ENCODE assay signal across 47 mouse cellular contexts in genomic region chr6:95296025-95296424, GRCm38 (mm10). TPM values are rescaled to one million over a fixed set of nuclear protein-coding genes. Genes with fewer than 3 reads are reported as not detected.
"Had no signal": no experiment of that assay in that cellular context is flagged by ENCODE, and none has a peak within 500 bp of the region (broad histone marks: within the 10 kb centered on the region; RNA-seq: fewer than 3 reads in every experiment).

No protein-coding gene starts in this region.

- H3K27me3 ChIP-seq: limb, embryonic 12.5 days; limb, embryonic 13.5 days; limb, embryonic 15.5 days; liver, embryonic 12.5 days; liver, embryonic 13.5 days; liver, embryonic 15.5 days; lung, embryonic 15.5 days; megakaryocyte, embryonic 14.5 days; midbrain, embryonic 12.5 days; midbrain, embryonic 13.5 days; midbrain, embryonic 15.5 days; neural tube, embryonic 12.5 days; neural tube, embryonic 13.5 days had no signal

- H3K9ac ChIP-seq: limb, embryonic 12.5 days; limb, embryonic 13.5 days; limb, embryonic 15.5 days; liver, embryonic 12.5 days; liver, embryonic 13.5 days; liver, embryonic 14.5 days; liver, embryonic 15.5 days; liver, postnatal 0 days; lung, embryonic 14.5 days; lung, embryonic 15.5 days; midbrain, embryonic 12.5 days; midbrain, embryonic 13.5 days; midbrain, embryonic 15.5 days; neural tube, embryonic 12.5 days; neural tube, embryonic 13.5 days had no signal

- H3K4me2 ChIP-seq: limb, embryonic 12.5 days; limb, embryonic 13.5 days; limb, embryonic 15.5 days; liver, embryonic 11.5 days; liver, embryonic 12.5 days; liver, embryonic 13.5 days; liver, embryonic 15.5 days; lung, embryonic 14.5 days; lung, embryonic 15.5 days; midbrain, embryonic 11.5 days; midbrain, embryonic 12.5 days; midbrain, embryonic 13.5 days; midbrain, embryonic 15.5 days; neural tube, embryonic 12.5 days; neural tube, embryonic 13.5 days had no signal

- H3K36me3 ChIP-seq: limb, embryonic 10.5 days; limb, embryonic 12.5 days; limb, embryonic 13.5 days; limb, embryonic 15.5 days; liver, embryonic 12.5 days; liver, embryonic 13.5 days; liver, embryonic 15.5 days; lung, embryonic 15.5 days; midbrain, embryonic 10.5 days; midbrain, embryonic 12.5 days; midbrain, embryonic 13.5 days; midbrain, embryonic 15.5 days; neural tube, embryonic 12.5 days; neural tube, embryonic 13.5 days had no signal

- DNase-seq: left cerebral cortex, postnatal 4 days; liver; liver, embryonic 13.5 days; liver, postnatal 0 days; lung, adult 18-20 months; lung, adult 2 months; lung, embryonic 14.5 days; lung, postnatal 10 days; lung, postnatal 14 days; lung, postnatal 36 days; lung, postnatal 4 days; midbrain, embryonic 14.5 days had no signal

- H3K4me1 ChIP-seq: limb, embryonic 10.5 days; limb, embryonic 12.5 days; limb, embryonic 13.5 days; limb, embryonic 15.5 days; liver, embryonic 12.5 days; liver, embryonic 13.5 days; liver, embryonic 15.5 days; lung, embryonic 15.5 days; megakaryocyte, embryonic 14.5 days; midbrain, embryonic 10.5 days; midbrain, embryonic 12.5 days; midbrain, embryonic 13.5 days; midbrain, embryonic 15.5 days; neural tube, embryonic 12.5 days; neural tube, embryonic 13.5 days had no signal

- H3K4me3 ChIP-seq: limb, embryonic 10.5 days; limb, embryonic 12.5 days; limb, embryonic 13.5 days; limb, embryonic 15.5 days; liver, embryonic 12.5 days; liver, embryonic 13.5 days; liver, embryonic 15.5 days; lung, embryonic 15.5 days; megakaryocyte, embryonic 14.5 days; midbrain, embryonic 10.5 days; midbrain, embryonic 12.5 days; midbrain, embryonic 13.5 days; midbrain, embryonic 15.5 days; myocyte; neural tube, embryonic 12.5 days; neural tube, embryonic 13.5 days had no signal

- H3K27ac ChIP-seq: limb, embryonic 10.5 days; limb, embryonic 12.5 days; limb, embryonic 13.5 days; limb, embryonic 15.5 days; liver, embryonic 12.5 days; liver, embryonic 13.5 days; liver, embryonic 14.5 days; liver, embryonic 15.5 days; lung, embryonic 15.5 days; macrophage; midbrain, embryonic 10.5 days; midbrain, embryonic 12.5 days; midbrain, embryonic 13.5 days; midbrain, embryonic 15.5 days; neural tube, embryonic 12.5 days; neural tube, embryonic 13.5 days had no signal

- ATAC-seq: liver, embryonic 12.5 days; liver, postnatal 0 days; lung, postnatal 0 days; midbrain, embryonic 13.5 days; midbrain, embryonic 15.5 days; midbrain, embryonic 16.5 days had no signal

- H3K9me3 ChIP-seq: limb, embryonic 10.5 days; limb, embryonic 12.5 days; limb, embryonic 13.5 days; limb, embryonic 15.5 days; liver, embryonic 12.5 days; liver, embryonic 13.5 days; liver, embryonic 15.5 days; lung, embryonic 15.5 days; midbrain, embryonic 10.5 days; midbrain, embryonic 12.5 days; midbrain, embryonic 13.5 days; midbrain, embryonic 15.5 days; neural tube, embryonic 12.5 days; neural tube, embryonic 13.5 days had no signal

RNA-seq across cellular contexts. Expression of gene Gm10234, which starts 25.9 kb away (rescaled TPM):
- total RNA-seq: left cerebral cortex, postnatal 14 days; left cerebral cortex, postnatal 25 days; left cerebral cortex, postnatal 36 days; left cerebral cortex, postnatal 4 days; liver, adult 2 months; megakaryocyte progenitor cell, adult 5-6 weeks; megakaryocyte, adult 5-6 weeks; megakaryocyte-erythroid progenitor cell, adult 5-6 weeks; midbrain, postnatal 0 days; monocyte, adult 5-6 weeks had no signal
- polyA plus RNA-seq: limb, embryonic 10.5 days; limb, embryonic 11.5 days; limb, embryonic 12.5 days; limb, embryonic 13.5 days; limb, embryonic 14.5 days; limb, embryonic 15.5 days; liver, adult 2 months; liver, embryonic 11.5 days; liver, embryonic 12.5 days; liver, embryonic 13.5 days; liver, embryonic 14.5 days; liver, embryonic 15.5 days; liver, embryonic 16.5 days; liver, postnatal 0 days; lung, adult 2 months; lung, embryonic 14.5 days; lung, embryonic 15.5 days; lung, embryonic 16.5 days; lung, postnatal 0 days; macrophage; midbrain, embryonic 10.5 days; midbrain, embryonic 11.5 days; midbrain, embryonic 12.5 days; midbrain, embryonic 13.5 days; midbrain, embryonic 14.5 days; midbrain, embryonic 15.5 days; midbrain, embryonic 16.5 days; midbrain, postnatal 0 days; myocyte; neural tube, embryonic 11.5 days; neural tube, embryonic 12.5 days; neural tube, embryonic 13.5 days had no signal
